Mouse (Mus musculus) kidney, postnatal 4 days (tissue): Measurements from ENCODE around the gene Ccdc172.

Experiments used
- DNase-seq, 2 experiments: peaks; one replicate each; pipeline ENCODE4 v3.0.0; 2021; ENCODE audit warnings: mixed read lengths in 2 of 2

Gene Ccdc172

DNA sequence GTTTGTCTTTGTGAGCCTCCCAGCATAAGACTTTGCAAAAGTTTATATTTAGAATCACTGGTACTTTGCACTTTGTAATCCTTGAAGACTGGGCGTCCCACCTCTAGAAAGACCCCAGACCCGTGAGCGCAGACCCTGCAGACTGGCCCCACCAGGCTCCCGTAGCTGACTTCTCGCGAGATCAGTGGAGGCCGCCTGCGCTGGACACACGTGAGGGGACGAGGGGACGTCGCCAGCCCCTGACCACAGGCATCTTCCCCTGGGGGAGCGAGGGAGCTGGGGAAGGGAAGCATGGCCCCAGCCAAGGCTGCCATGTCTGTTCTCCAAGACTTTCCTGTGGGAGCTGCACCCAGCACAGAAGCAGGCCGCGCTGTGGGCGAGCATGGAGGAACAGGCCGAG is at the start of gene Ccdc172:
TSS of gene Ccdc172 (plus strand) at position 176 of the 400 bp plus-strand sequence.
- DNase-seq, result no peak

DNA sequence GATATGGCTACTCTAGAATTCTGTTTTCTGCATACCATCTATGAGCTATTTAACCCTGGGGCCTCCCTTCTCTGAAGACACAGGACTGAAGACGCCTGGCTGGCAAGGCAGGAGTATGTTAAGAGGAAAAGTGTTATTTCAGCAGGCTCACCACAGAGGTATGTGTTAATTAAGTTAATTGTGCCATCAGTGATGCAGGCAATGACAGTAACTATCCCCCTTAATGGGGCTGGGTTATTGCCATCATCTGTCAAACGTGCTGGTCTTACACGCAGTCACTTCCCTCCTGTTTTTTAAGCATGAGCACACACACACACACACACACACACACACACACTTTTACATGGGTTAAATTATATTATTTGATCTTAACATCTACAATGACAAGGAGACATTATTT is 48.0 kb upstream of the Ccdc172 start:
- no peak for DNase-seq

DNA sequence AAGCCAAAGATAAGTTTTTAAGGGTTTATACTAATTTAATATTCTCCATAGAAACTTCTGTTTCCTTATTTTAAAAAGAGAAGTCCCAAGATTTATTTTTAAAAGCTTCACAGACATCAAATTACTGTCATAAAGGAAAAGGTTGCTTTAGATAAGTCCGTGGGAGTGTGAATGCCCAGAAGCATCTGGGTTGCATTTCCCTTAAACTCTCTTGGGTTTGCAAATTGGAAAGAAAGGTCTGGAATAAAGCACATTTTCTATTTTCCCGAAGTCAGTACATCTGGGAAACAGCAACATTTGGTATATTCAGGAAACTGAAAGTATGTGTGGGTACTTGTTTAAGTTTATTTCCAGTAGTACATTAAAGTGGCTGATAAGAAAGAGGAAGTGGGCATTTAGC is 43.5 kb upstream of the Ccdc172 start:
- DNase-seq, result no peak

DNA sequence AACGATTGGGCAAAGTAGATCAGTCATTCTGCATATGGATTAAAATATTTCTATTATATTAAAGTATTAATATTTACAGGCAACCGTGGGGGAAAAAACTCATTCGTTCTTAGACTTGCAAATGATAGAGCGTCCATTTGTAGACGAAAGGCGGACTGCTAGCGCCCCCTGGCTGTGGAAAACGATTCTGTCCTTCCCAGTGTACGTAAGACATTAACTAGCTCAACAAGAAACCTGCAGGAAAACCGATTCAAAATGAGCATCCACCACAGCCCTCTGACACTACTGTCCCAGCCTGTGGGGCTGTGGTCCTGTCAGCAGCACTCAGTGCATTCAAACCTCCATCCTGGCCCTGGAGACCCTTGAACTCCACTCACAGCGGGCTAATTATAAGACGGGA is 42.4 kb upstream of the Ccdc172 start:
- DNase-seq, result peak; percentile 94 to 96

DNA sequence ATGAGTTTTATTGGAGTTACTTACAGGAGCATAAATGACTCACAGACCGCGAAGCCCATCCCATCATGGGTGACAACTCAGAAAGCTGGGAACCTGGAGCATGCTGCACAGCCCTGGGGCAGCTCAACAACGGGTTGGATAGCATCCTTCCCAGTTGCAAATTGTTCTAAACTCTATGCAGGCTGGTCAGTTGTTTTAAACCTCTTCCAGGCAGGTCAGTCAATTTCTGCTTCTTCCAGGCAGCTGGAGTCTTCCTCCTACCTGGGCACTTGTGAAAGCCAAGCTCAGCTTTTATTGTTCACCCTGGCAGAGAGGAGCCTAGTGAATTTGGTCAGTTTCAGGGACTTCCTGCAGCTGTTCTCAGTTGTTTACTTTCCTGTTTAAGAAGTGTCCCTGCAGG is 37.5 kb upstream of the Ccdc172 start:
- no peak for DNase-seq

DNA sequence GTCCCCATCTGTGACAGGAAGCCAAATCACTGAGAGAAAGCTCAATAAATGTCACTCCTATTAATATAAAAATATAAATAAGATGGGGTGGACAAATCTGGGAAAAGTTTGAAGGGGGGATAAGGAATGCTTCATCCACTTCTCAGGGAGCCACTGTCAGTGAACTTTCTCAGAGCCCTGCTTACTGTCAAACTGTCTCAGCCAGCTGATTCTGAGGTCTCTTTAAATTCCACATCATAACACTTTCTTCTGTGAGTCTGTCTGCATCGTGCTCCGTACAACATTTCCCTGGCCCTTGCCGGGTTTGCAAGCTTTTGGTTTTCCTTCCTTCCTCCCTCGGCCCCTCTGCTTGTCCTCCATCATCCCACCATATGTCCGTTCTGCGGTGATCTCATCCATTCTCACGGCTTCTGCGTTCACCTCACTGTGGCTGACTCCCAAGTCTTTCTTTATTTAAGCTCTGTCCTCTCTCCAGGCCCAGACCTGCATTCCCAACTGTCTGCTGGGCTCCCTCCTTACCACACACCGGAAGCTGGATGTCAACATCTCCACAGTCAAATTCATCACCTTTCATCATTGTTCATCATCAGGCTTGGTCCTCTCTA is 29.3 kb upstream of the Ccdc172 start:
- no peak for DNase-seq

DNA sequence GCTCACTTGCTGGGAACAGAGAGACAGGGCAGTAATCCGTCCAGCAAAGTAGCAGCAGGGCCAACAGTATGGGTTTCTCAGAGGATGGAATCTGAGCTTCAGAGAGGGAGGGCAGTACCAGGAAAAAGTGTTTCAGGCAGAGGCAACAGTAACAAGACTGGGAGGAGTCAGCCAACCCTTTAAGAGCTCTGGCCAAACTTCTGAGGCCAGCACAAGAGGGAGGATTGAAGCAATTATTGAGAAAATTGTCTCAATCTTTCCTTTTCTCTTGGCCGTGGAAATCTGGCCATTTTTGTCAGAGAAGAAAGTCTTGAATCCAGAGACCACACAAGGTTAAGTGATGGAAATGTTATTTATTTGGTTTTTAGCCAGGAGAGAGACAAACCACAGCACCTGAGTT is 25.1 kb upstream of the Ccdc172 start:
- DNase-seq, result no peak

DNA sequence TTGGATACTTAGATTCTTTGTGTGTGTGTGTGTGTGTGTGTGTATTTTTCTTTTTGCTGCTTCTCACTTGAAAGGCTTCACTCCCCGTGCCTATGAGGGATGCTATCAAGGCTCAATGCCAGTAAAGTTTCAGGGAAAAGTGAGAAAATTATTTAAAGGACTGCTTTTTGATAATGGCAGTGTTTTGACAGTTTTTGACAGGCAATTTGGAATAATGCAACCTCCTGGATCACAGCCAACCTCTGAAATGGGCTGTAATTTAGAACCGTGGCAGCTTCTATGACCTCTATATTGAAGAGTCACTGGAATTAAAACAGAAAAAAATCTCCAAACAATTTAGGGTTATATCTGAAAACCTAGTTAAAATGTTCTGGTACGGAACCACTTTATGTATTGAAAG is 14.7 kb upstream of the Ccdc172 start:
- no peak for DNase-seq

DNA sequence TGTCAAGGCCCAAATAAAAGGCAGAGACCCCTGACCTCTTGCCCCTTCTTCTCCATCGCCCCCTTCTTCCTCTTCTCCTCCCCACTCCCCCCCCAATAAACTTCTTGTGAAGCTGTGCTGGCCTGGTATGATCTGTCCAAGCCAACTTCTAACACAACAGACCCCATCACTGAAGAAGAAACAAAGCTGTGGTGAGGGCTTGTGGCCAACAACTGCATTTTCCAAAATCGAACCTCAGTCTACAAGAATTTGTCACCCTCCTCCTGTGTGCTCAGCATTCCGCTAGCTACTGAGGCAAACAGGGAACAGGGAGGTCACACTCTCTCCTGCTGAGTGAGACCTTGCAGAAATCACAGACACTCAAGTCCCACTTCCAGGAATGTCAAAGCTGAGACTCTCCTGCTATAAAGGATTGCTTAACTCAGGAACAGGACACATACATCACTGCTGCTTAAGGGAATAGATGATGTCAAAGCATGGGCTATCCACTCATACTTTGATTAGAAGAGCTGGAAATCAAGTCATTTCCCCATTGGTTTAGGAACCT is 12.3 kb upstream of the Ccdc172 start:
- DNase-seq, result no peak

DNA sequence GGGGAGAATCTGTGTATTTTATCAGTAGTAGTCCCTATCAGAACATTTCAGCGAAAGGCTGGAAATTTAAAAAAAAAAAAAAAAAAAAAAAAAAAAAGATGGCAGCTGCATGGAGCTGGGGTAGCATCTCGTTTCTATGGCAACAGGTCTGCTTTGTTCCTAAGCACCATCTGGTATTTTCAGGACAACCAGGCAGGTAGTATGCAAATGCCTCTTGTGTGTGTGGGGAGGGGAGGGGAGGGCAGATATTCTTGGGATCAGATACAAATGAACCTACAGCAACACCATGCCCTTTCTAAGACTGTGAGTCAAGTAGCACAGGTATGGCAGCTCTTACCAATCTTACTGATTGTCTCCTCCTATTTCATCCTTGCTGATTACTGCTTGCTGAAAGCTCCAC is 11.7 kb upstream of the Ccdc172 start:
- no peak for DNase-seq

DNA sequence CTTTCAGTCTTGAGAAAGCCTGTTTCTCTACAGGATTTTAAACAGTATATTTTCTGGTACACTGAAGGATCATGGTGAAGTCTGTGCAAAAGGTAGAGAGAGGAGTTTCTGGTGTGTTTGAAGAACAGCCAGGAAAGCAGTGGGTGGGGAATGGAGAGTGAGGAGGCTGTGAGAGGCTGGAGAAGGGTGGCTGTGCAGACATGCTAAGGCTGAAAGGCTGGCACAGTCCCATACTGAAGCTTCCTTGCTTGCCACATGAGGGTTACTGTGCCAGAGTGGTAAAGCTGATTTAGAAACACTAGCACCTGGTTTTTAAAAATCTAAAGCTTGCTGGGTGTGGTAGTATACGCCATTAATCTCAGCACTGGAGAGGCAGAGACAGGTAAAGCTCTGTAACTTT is 9.9 kb downstream of the Ccdc172 start:
- DNase-seq, result no peak

DNA sequence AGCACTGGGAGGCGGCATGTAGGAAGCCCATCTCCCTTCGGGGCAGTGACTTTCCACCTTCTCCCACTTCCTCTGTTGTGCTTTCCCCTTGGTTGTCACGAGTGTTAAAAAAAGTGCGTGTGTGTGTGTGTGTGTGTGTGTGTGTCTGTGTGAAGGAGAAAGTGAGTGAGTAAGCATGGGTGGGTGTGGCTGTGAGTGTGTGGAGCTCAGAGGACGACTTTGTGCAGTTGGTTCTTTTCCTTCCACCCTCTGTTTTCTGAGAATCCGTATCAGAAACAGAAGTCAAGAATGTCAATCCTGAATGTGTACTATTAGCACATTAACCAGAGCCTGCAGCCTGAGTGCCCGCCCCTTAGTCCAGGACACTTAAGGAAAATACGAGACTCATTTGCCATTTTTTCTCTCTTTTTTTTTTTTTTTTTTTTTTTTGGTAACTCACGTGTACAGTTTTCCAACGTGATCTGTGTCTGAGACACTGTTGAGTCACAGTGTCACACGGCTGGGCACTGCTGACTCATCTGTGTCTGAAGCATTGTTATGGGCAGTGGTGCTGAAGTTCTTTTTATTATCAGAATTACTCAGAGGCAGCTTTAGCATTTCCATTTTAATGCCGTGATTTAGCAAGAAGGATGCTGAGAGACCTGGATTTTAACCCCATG is 12.1 kb downstream of the Ccdc172 start:
- DNase-seq, result no peak

DNA sequence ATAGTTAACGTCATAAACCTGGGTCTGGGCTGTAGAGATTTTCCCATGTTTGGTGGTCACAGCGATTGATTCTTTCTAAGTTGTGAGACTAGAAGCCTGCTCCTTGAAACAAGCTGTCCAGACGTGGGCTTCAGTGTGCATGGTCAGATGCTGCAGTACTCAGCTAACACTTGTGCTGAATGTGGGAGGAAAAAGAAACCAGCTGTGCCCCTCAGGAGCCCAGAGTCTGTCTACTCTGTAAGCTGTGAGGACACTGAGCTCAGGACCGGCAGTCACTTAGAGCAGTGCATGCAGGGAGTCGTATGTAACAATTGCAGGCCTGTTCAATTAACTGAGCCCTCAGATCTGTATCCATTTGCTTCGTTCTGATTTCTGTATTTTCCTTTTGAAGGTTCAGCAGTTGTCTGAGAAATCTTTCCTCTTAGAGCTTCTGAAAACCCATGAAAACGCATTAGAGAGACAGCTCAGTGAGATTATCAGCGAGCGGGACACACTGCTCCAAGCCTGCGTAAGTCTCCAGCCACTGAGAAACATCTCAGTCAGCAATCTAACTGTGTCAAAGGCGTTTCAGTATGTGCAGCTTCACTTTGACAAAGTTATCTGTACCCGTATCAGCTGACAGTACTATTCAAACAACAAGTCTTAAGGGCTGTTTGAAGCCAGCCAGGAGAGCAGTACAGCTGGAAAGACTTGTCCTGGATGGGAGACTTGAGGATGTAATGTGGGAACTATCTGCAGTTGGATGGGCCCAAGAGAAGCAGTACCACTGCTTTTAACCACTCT is 13.9 kb downstream of the Ccdc172 start:
- no peak for DNase-seq

DNA sequence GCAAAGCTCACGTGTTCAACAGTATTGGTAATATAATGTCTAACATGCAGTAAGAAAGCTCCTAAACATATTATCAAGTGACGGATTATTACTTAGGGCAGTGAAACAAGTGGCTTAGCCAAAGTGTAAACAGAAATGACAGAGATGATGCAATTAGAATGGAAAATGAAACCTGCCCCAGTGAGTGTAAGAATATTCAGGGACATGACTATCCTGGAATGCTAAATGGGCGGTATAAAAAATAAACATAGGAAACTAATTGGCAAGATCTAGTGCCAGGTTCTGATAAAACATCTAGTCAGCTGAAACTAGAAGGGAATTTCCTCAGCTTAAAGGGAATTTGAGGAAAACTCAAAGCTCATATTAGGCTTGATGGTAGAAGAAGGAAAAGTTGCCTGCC is 21.3 kb downstream of the Ccdc172 start:
- no peak for DNase-seq

DNA sequence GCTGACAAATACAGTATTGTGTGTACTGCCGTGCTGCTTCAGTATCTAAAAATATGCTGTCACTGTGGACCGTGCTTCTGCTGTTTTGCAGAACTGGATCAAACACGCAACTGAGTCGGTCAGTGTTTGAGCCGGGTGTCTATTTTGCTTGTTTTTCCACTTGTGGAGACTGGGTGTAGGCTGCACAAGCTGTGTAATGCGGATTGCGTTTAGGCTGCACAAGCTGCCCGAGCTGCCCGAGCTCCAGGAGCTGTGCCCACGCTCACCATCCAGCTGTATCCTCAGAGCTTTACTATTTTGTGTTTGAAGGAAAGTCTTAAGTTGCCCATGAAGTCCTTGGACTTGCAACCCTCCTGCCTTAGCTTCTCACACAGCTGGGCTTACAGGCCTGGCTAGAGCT is 24.9 kb downstream of the Ccdc172 start:
- no peak for DNase-seq

DNA sequence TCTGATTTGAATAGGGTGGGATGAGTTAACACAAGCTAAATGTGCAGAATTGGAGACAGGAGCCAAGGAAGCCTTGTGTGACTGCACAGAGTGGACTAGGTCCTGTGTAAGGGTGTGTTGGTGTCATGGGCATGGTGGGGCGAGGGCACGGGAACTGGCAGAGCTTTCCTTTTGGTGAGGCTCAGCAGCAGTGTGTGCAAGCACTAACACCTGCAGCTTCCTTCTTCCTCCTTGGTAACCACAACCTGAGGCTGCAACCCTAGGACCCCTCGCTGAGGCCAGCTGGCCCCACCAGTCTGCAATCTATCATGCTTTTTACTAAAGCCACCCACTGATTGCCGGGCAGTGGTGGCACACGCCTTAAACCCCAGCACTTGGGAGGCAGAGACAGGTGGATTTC is 28.6 kb downstream of the Ccdc172 start:
- no peak for DNase-seq

DNA sequence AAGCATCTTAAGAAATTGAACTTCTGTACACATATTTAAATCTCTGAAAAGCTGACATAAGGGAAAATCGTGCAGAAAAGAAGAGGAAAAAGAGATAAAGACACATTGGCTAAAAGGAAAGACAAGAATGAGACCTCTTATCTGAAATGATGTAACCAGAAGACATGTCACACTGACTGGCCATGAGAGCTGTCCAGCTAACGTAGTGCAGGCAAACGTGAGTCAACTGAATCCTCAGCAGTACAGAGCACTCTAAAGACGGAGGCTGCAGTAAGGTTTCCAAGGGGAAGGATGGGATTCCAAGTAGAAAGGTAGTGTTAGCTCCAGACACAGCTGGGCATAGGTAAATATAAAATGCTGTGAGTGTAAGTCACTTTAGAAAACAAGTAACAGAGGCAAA is 36.6 kb downstream of the Ccdc172 start:
- no peak for DNase-seq

DNA sequence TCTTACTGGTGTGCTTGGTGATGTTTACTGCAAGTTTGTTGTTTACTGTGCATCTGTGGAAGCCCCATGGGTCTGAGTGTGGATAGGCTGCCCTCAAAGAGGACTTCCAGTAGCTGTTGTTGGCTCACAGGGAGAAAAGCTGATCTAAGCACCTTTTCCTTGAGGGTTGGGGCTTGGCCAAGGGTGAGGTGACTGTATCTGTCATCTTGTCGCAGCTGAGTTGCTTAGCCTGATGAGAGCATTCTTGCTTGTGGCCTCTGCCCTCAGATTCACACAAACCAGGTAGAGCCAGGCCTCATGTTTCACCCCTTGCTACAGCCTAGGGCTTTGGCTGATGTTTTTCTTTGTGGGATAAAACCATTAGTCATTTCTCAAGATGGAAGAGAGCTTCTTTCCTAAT is 38.7 kb downstream of the Ccdc172 start:
- DNase-seq, result no peak

DNA sequence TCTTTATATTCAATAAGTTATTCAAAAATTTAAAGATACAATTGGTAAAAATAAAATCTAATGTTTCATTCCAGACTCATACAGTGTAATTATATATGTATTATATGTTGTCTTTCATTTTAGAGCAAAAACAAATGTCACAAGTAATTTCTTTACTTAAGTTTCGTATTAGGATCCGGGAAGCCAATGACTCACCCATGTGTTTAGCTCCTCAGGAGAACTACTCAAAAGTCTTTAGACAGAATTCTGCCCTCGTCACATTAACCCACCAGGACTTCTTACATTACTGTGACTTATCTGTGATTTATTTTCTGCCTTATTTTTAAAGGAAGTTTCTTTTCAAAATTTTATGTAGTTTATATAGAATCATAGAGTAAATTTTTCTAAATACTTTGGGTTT is 39.1 kb downstream of the Ccdc172 start:
- DNase-seq, result no peak

DNA sequence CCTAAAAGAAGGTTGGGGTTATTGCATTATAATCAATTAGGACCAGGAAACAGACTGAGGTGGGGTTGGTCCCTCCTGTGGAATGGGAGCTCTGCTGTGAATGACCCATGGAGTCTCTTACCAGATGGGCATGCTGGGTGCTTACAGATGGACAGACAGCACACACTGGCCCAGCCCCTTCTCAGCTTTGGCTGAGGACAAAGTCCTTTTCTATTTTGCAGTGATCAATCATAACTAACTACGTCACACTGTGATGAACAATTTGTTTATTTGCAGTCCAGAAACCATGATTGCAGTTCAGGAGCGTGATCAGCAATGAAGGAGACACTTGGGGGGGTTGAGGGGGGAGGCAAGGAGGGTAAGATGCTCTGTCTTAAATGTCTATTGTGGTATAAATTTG is 43.2 kb downstream of the Ccdc172 start:
- no peak for DNase-seq

DNA sequence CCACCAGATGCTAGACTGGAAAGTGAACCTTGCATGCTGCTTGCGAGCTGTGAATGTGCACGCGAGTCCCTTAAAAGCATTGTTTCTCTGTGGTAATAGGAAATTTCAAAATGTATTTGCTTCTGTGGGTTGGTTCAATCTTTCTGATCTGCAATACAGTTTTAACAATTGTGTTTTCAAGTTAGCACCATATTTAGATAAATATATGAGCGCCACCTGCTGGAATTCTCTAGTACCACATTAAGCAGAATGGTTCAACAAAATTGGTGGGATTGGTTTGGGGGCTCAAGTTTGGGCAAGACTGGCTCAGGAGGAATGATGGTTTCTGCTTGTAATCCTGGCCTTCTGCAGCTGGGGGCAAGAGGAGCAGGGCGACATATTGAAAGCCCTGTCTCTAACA is 46.6 kb downstream of the Ccdc172 start:
- peak; percentile 45 to 52 for DNase-seq

DNA sequence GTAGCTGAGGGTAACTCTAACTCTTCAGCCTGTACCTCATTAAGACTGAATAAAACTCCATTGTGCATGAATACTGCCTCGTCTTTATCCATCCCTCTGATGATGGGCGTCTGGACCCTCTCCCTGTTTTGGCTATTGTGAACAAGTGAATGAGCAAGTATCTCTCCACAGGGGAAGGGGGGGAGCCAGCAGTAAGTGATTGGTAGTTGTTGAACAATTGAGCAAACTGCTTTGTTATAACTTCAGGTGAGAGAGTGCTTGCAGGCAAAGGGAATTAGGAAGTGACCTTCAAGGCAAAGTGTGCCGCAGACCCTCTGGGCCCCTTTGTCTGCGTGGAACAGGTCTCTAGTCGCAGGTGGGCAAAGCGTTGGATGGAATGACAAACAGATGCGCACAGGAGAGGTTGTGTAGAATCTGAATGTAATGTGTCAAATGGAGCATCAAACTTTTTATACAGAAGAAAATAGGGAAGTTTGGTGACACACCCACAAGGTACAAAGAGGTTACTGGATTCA is 50.6 kb downstream of the Ccdc172 start:
- DNase-seq, result no peak

DNA sequence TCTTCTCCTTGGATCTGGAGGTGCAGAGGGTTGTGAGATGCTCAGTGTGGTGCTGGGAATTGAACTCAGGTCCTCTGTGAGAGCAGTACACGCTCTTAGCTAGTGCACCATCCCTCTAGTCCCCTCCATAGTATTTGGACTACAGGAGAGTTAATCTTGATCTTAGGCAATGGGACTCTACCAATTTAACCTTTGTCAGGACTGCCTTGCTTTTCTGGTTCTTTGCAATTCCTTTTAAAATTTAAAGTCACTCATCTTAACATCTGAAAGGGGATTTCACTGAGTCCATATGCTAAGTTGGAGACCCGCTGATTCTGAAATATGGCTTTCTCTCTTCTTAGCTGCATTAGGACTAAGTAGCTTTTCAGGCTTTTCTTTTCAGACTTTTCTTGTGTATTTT is 59.8 kb downstream of the Ccdc172 start:
- no peak for DNase-seq
